Mouse (Mus musculus) kidney, embryonic 16.5 days (tissue): ENCODE measurements around the gene Qrfp. TPM values are rescaled to one million over a fixed set of nuclear protein-coding genes. Genes with fewer than 3 reads are reported as not detected.

ENCODE experiments used
- ATAC-seq: fragments of 200-750 bp; cut with Nextera tagmentation; 2 replicates; pipeline ENCODE4 v1.8.0; 2017; ENCODE audit warnings: moderate TSS enrichment; ENCODE audit not compliant: low FRiP score, low TSS enrichment
- H3K27ac ChIP-seq: fragments of 300-500 bp; sonication (generic); 2 replicates; pipeline ENCODE4 v1.5.1; 2014; ENCODE audit warnings: low read length
- H3K27me3 ChIP-seq: fragments of 300-500 bp; sonication (generic); 2 replicates; pipeline ENCODE4 v1.6.1; 2014; ENCODE audit warnings: low read length, control low read depth, mixed read lengths; ENCODE audit not compliant: insufficient read depth
- H3K36me3 ChIP-seq: fragments of 300-500 bp; sonication (generic); 2 replicates; pipeline ENCODE4 v1.6.1; 2014; ENCODE audit warnings: low read length, control low read depth, mixed read lengths; ENCODE audit not compliant: insufficient read depth
- H3K4me1 ChIP-seq: fragments of 300-500 bp; sonication (generic); 2 replicates; pipeline ENCODE4 v1.6.1; 2014; ENCODE audit warnings: low read length, control low read depth, mixed read lengths; ENCODE audit not compliant: insufficient read depth
- H3K4me2 ChIP-seq: fragments of 300-500 bp; sonication (generic); replicated peaks from 2 replicates; pipeline ENCODE4 v1.6.1; 2014; ENCODE audit warnings: low read depth, low read length
- H3K4me3 ChIP-seq: fragments of 300-500 bp; sonication (generic); 2 replicates; pipeline ENCODE4 v1.5.1; 2014; ENCODE audit warnings: mild to moderate bottlenecking, low read length
- H3K9ac ChIP-seq: fragments of 300-500 bp; sonication (generic); replicated peaks from 2 replicates; pipeline ENCODE4 v1.6.1; 2014; ENCODE audit warnings: low read length
- H3K9me3 ChIP-seq: fragments of 300-500 bp; sonication (generic); 2 replicates; pipeline ENCODE4 v1.6.1; 2016; ENCODE audit warnings: low read length, control low read depth
- WGBS: fragments of 180-500 bp; shearing (Covaris S2); extraction: QIAGEN DNeasy Blood & Tissue Kit; methylation state at CpG from one replicate; pipeline ENCODE4 v1.1.7; 2014; 5-methylcytosine and 5-hydroxymethylcytosine counted together
- polyA plus RNA-seq: library from polyadenylated mRNA; unstranded; fragments of >200 nt; fragmentation: Nextera tagmentation; extraction: Ambion mirVana; gene quantifications from 2 replicates; pipeline ENCODE4 v1.2.1, GENCODE M21; 2015

Qrfp gene
- 0.09 TPM in 1 of 2 replicates, not detected in the other for polyA plus RNA-seq

DNA sequence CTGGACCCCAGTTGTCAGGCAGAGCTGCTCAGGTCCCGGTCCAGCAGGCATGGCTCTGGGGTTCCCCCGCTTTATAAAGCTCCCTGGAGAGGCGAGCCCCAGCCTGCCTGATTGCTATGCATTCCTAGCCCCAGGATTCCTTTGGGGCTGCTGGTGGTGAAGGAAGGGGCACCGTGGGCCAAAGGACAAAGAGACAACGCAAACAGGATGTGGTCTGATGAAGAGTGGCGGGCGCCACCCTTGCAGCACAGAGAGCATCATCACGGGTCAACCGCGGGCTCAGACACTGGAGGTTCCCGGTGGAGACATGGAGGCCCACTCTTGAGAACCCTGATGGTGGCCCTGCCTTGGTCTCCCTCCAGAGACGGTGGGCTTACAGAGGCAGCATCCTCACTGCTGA, at the start of gene Qrfp:
TSS of gene Qrfp (minus strand) at position 137 of the 400 bp plus-strand sequence.
- peaks cover 41% of the 10 kb centered on the region for H3K4me1 ChIP-seq
- H3K4me2 ChIP-seq: no peak within 1 kb of the TSS
- H3K4me3 ChIP-seq: no peak within 1 kb of the TSS
- no peaks in the 10 kb centered on the region for H3K9me3 ChIP-seq
- 42% methylated on average over 12 of the region's 12 CpGs for WGBS
- H3K27me3 ChIP-seq: no peaks in the 10 kb centered on the region
- no peak within 1 kb of the TSS for H3K9ac ChIP-seq
- H3K27ac ChIP-seq: no peak within 1 kb of the TSS
- no peaks in the 10 kb centered on the region for H3K36me3 ChIP-seq
- no peak for ATAC-seq

DNA sequence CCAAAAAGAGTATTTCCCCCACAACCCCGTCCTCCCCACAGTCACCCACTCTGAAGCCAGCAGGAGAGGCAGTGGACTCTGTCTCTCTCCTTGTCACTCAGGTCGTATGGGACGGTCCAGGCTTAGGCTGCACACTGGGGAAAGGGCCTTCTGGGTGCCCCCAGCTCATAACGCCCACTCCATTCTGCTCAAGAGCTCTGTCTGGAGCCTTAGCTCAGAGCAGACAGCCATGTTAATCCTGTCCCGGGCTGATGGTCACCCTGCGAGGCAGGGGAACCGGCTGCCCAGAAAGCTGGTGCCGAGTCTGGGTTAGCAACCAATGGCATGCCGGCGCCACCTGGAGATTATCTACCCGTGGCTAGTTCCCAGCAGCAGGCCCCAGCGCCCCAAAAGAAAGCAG, 48.1 kb upstream of the Qrfp start:
- H3K9ac ChIP-seq: no peak overlapping the region
- no peaks in the 10 kb centered on the region for H3K36me3 ChIP-seq
- H3K27me3 ChIP-seq: no peaks in the 10 kb centered on the region
- no peak overlapping the region for H3K27ac ChIP-seq
- H3K9me3 ChIP-seq: no peaks in the 10 kb centered on the region
- WGBS: 26% methylated on average over 12 of the region's 12 CpGs
- 0 out of 2 replicates have a peak, but pooled peaks have one; percentile 24 for ATAC-seq
- no peak overlapping the region for H3K4me2 ChIP-seq
- H3K4me1 ChIP-seq: peaks cover 14% of the 10 kb centered on the region
- no peak overlapping the region for H3K4me3 ChIP-seq

DNA sequence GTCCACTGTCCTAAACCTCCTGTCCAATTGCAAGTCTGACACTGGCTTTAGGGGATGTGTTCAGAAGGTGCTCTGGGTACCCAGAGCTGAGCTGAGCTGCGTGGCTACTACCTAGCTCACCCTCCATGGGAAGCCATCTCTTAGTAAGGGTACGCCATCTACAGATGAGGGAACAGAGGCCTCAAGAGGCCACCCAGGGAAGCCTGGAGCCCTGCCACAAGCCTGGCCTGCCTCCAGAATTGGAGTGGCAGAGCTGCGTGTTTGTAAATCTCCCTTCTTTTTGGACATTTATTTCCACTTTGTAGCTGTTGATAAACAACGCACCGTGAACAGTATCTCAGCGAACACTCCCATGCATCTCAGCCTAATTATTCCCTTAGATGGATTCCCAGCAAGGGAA, 46.8 kb upstream of the Qrfp start:
- H3K4me2 ChIP-seq: no peak overlapping the region
- ATAC-seq: no peak
- WGBS: 64% methylated on average over 6 of the region's 6 CpGs
- H3K4me3 ChIP-seq: no peak overlapping the region
- H3K27ac ChIP-seq: no peak overlapping the region
- no peak overlapping the region for H3K9ac ChIP-seq
- H3K9me3 ChIP-seq: no peaks in the 10 kb centered on the region
- peaks cover 14% of the 10 kb centered on the region for H3K4me1 ChIP-seq
- H3K36me3 ChIP-seq: no peaks in the 10 kb centered on the region
- no peaks in the 10 kb centered on the region for H3K27me3 ChIP-seq

DNA sequence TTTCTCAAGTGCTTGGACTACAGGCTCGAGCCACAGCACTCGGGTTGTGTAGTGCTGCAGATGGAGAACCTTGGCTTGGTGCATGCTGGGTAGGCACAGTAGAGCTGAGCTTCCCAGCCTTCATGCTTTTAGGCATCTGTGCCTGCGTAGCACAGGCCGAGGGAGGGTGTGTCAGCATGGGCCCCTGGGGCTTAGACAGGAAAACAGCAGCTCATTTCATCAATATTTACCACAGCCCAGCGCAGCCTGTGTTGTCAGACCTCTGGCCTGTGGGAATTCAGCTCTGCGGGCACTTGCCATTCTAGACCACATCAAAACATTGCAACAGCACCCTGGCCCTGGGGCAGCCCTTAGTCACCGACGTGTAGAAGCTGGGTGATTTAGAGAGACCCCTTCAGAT, 45.6 kb upstream of the Qrfp start:
- H3K36me3 ChIP-seq: no peaks in the 10 kb centered on the region
- no peaks in the 10 kb centered on the region for H3K27me3 ChIP-seq
- peaks cover 14% of the 10 kb centered on the region for H3K4me1 ChIP-seq
- H3K4me3 ChIP-seq: no peak overlapping the region
- WGBS: 72% methylated on average over 8 of the region's 8 CpGs
- no peak for ATAC-seq
- H3K9me3 ChIP-seq: no peaks in the 10 kb centered on the region
- H3K9ac ChIP-seq: no peak overlapping the region
- H3K4me2 ChIP-seq: no peak overlapping the region
- no peak overlapping the region for H3K27ac ChIP-seq

DNA sequence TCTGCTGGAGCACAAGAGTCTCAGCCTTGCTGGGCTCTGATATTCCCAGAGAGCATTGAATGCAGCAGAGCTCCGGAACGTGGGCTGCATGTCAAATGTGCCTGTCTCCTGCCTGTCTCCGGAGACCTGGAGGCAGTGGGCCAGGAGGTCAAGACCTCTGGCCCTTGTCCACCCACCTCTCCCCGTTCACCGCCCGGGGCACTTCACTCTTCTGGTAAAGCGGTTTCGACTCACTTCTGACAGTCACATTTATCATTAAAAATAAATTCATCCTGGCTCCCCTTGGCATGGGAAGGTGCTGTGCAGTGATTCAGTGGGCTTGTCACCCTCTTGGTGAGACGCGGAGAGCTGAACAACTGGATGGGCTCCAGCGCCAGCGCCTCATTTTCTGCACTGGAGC, 39.8 kb upstream of the Qrfp start:
- H3K27me3 ChIP-seq: peaks cover 26% of the 10 kb centered on the region
- WGBS: 25% methylated on average over 12 of the region's 12 CpGs
- no peak overlapping the region for H3K9ac ChIP-seq
- ATAC-seq: no peak
- H3K4me3 ChIP-seq: no peak overlapping the region
- peaks cover 28% of the 10 kb centered on the region for H3K4me1 ChIP-seq
- no peak overlapping the region for H3K27ac ChIP-seq
- H3K9me3 ChIP-seq: no peaks in the 10 kb centered on the region
- H3K36me3 ChIP-seq: no peaks in the 10 kb centered on the region
- no peak overlapping the region for H3K4me2 ChIP-seq

GRCm38 (mm10) chr2:31847908-31848307, 37.5 kb upstream of the Qrfp start:
- H3K4me1 ChIP-seq: peaks cover 20% of the 10 kb centered on the region
- WGBS: 20% methylated on average over 6 of the region's 6 CpGs
- no peak overlapping the region for H3K4me3 ChIP-seq
- no peak overlapping the region for H3K27ac ChIP-seq
- peak; percentile 12; the same call in 1 of the 2 replicates for ATAC-seq
- H3K9ac ChIP-seq: no peak overlapping the region
- no peaks in the 10 kb centered on the region for H3K36me3 ChIP-seq
- no peaks in the 10 kb centered on the region for H3K9me3 ChIP-seq
- no peak overlapping the region for H3K4me2 ChIP-seq
- H3K27me3 ChIP-seq: peaks cover 41% of the 10 kb centered on the region

GRCm38 (mm10) chr2:31846692-31847660, 36.6 kb upstream of the Qrfp start:
- WGBS: 3% methylated on average over 34 of the region's 35 CpGs
- peak; percentile 24; the same call in 1 of the 2 replicates for ATAC-seq
- Histone ChIP-seq H3K9ac (peak overlapping the region; percentile 66), H3K36me3 (no peaks in the 10 kb centered on the region), H3K4me2 (peak overlapping the region; percentile 98), H3K4me1 (peaks cover 20% of the 10 kb centered on the region), H3K27me3 (peaks cover 41% of the 10 kb centered on the region), H3K27ac (no peak overlapping the region), H3K9me3 (no peaks in the 10 kb centered on the region), H3K4me3 (peak overlapping the region; percentile 62)

DNA sequence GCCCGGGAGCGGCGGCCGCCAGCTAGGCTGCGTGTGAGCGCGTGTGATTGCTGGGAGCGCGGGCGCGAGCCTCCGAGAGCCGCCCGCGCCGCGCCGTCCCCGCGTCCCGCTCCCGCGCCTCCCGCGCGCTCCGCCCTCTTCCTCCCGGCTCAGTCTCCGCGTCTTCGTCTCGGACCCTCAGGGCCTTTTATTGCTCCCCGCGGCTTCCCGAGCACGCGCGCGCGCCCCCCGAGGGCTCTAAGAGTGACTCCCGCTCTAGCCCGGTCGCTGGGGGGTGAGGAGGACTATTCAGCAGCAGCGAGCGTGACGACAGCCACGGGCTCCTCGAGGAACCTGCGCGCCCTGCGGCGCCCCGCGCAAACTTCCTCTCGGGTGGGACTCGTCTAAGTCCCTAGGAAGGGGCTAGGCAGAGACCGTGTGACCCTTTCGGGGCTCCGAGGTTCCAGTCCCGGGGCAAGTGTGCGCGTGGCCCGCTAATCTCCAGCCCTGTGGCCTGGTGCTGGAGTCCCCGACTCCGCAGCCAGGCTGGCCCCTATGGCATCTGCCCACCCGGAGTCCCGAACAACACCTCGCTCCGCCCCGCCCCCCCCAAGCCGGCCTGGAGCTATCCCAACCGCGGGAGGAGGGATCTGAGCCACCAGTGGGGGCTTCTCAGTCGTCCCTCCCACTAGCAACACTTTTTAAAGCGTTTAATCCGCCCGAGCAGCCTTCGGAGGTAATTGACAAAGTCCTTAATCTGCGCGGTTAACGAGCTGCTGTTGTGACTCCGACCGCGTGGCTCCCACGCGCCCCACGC, 35.7 kb upstream of the Qrfp start, which contains the start of gene Fibcd1:
TSS of gene Fibcd1 (minus strand) at position 110 of the 796 bp plus-strand sequence.
- H3K27ac ChIP-seq: no peak within 1 kb of the TSS
- no peaks in the 10 kb centered on the region for H3K36me3 ChIP-seq
- peak within 1 kb of the TSS; percentile 66 for H3K9ac ChIP-seq
- H3K9me3 ChIP-seq: no peaks in the 10 kb centered on the region
- peaks cover 44% of the 10 kb centered on the region for H3K27me3 ChIP-seq
- peak; percentile 10; the same call in 1 of the 2 replicates for ATAC-seq
- WGBS: 1% methylated on average over 71 of the region's 88 CpGs
- peak within 1 kb of the TSS; percentile 98 for H3K4me2 ChIP-seq
- H3K4me1 ChIP-seq: peaks cover 20% of the 10 kb centered on the region
- H3K4me3 ChIP-seq: peak within 1 kb of the TSS; percentile 62

- Histone ChIP-seq H3K4me3 (peak overlapping the region; percentile 62), H3K36me3 (no peaks in the 10 kb centered on the region), H3K4me1 (peaks cover 20% of the 10 kb centered on the region), H3K4me2 (peak overlapping the region; percentile 98), H3K27me3 (peaks cover 44% of the 10 kb centered on the region), H3K27ac (no peak overlapping the region), H3K9me3 (no peaks in the 10 kb centered on the region), H3K9ac (peak overlapping the region; percentile 66)
- 2% methylated on average over 26 of the region's 26 CpGs for WGBS
- ATAC-seq: no peak
Measured at GRCm38 (mm10) chr2:31845512-31845895, 35.1 kb upstream of the Qrfp start.
